Comparison of ENCODE assay signal across 11 mouse cellular contexts in the genomic region with DNA sequence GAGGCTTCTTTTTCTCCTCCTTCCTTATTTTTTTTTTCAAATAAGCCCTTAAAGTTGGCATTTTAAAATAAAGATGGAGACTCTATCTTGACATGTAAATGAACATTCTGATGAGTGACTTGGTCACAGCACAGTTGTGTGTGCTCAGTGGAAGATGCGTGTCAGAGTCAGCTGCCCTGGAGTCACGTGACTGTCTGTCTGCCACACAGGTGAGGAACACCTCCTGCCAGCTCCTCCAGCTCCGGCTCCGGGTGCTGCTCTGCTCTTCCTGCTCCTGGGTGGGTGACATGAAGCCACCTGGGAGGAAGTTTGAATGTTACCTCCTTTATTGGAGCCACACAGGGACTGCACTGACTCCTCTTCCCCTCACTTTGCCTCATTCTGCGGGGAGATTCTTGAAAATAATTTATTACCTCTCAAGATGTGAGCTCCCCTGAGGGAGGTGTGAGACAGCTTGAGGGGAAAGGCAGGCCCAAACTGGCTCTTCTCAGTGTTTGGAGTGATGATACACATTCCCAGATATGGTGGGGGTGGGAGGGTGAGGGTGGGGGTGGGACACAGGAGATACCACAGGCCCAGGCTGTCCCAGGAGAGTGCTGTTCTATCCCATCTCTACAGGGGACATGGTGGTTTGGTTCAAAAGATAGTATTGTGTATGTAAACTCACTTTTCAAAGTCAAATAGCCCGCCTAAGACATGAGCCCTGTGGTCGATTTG.
DNase-seq lines count a peak whose midpoint lies in the region; ATAC-seq and TF ChIP-seq lines count a peak whose summit lies in the region.
"Had no signal": no experiment of that assay in that cellular context is flagged by ENCODE, and none has a peak within 500 bp of the region (broad histone marks: within the 10 kb centered on the region; RNA-seq: fewer than 3 reads in every experiment).

No protein-coding gene starts in this region.

- H3K4me1 ChIP-seq in heart, embryonic 10.5 days = peaks cover 19% of the 10 kb centered on the region
- H3K4me1 ChIP-seq in lung, postnatal 0 days (ENCODE audit: insufficient read depth, low read depth, low read length) = no peaks in the 10 kb centered on the region
- peaks cover 3% of the 10 kb centered on the region; the same call in 1 of the 2 replicates for H3K4me1 ChIP-seq in liver, postnatal 0 days (ENCODE audit: insufficient read depth)

- no peak for TF ChIP-seq EP300 in lung, postnatal 0 days (IDR thresholded peaks at IDR 0.05)
- no peak for TF ChIP-seq EP300 in liver, postnatal 0 days (IDR thresholded peaks at IDR 0.05; ENCODE audit: low read depth)

- ATAC-seq in lung, postnatal 0 days = 0 out of 2 replicates have a peak, but pooled peaks have one; percentile 4
- ATAC-seq in liver, postnatal 0 days = peak; percentile 57
- ATAC-seq: midbrain, embryonic 15.5 days had no signal

- peak overlapping the region; percentile 56; the same call in 1 of the 2 replicates for H3K27ac ChIP-seq in heart, embryonic 10.5 days
- no peak overlapping the region for H3K27ac ChIP-seq in lung, postnatal 0 days (ENCODE audit: low read length)
- peak overlapping the region; percentile 13 for H3K27ac ChIP-seq in liver, postnatal 0 days (ENCODE audit: low read depth)
- H3K27ac ChIP-seq: liver, embryonic 14.5 days; midbrain, embryonic 15.5 days had no signal

- H3K27me3 ChIP-seq in heart, embryonic 10.5 days (ENCODE audit: insufficient read depth, poor library complexity, severe bottlenecking) = no peaks in the 10 kb centered on the region
- H3K27me3 ChIP-seq in lung, postnatal 0 days (replicated peaks; ENCODE audit: insufficient read depth, low read length) = no peaks in the 10 kb centered on the region
- no peaks in the 10 kb centered on the region for H3K27me3 ChIP-seq in liver, postnatal 0 days (ENCODE audit: insufficient read depth, low read length)
- H3K27me3 ChIP-seq: midbrain, embryonic 15.5 days had no signal

- no peak overlapping the region for H3K4me2 ChIP-seq in lung, postnatal 0 days (replicated peaks; ENCODE audit: low read depth, low read length)
- 0 out of 2 replicates have a peak overlapping the region, but pooled peaks have one; percentile 54 for H3K4me2 ChIP-seq in liver, postnatal 0 days (ENCODE audit: low read depth, low read length)
- H3K4me2 ChIP-seq: midbrain, embryonic 15.5 days had no signal

- no peak overlapping the region for H3K9ac ChIP-seq in lung, postnatal 0 days (replicated peaks; ENCODE audit: low read depth)
- H3K9ac ChIP-seq in liver, postnatal 0 days (replicated peaks) = no peak overlapping the region
- H3K9ac ChIP-seq: liver, embryonic 14.5 days; midbrain, embryonic 15.5 days had no signal

- H3K36me3 ChIP-seq in heart, embryonic 10.5 days = no peaks in the 10 kb centered on the region
- H3K36me3 ChIP-seq in lung, postnatal 0 days (ENCODE audit: insufficient read depth, low read length) = no peaks in the 10 kb centered on the region
- no peaks in the 10 kb centered on the region for H3K36me3 ChIP-seq in liver, postnatal 0 days (replicated peaks; ENCODE audit: insufficient read depth, low read length)
- H3K36me3 ChIP-seq: midbrain, embryonic 15.5 days had no signal

- no peak for TF ChIP-seq CTCF in lung, postnatal 0 days (IDR thresholded peaks at IDR 0.05)
- no peak for TF ChIP-seq CTCF in liver, postnatal 0 days (IDR thresholded peaks at IDR 0.05; ENCODE audit: low read depth)

- no peak overlapping the region for H3K4me3 ChIP-seq in heart, embryonic 10.5 days
- H3K4me3 ChIP-seq in lung, postnatal 0 days (ENCODE audit: low read depth, low read length) = no peak overlapping the region
- no peak overlapping the region for H3K4me3 ChIP-seq in liver, postnatal 0 days (ENCODE audit: low read depth, low read length)
- H3K4me3 ChIP-seq: midbrain, embryonic 15.5 days had no signal

- DNase-seq in heart, embryonic 10.5 days (ENCODE audit: low spot score) = peak; percentile 71
- DNase-seq in heart, postnatal 36 days = no peak
- no peak for DNase-seq in lung, postnatal 0 days (ENCODE audit: low spot score)
- no peak for DNase-seq in lung, postnatal 36 days
- peak; percentile 65 for DNase-seq in kidney, adult 9 months
- no peak for DNase-seq in liver, postnatal 0 days
- DNase-seq in left cerebral cortex, postnatal 25 days (ENCODE audit: low spot score in 2 of 2) = no peak
- DNase-seq in urinary bladder, postnatal 14 days (ENCODE audit: low spot score) = no peak
- DNase-seq: cerebellum, adult 2 months had no signal

- intact Hi-C loops in heart, postnatal 36 days (cut with DNase I) = loop anchor here (2.0 kb wide), 1 partner anchor 165 kb away; a partner anchor contains a TSS
- intact Hi-C loops in left cerebral cortex, postnatal 25 days (cut with DNase I) = loop anchor here (5.0 kb wide), 2 partner anchors 199 to 224 kb away; no protein-coding TSS in a partner anchor

- H3K9me3 ChIP-seq in heart, embryonic 10.5 days = no peaks in the 10 kb centered on the region
- no peaks in the 10 kb centered on the region for H3K9me3 ChIP-seq in lung, postnatal 0 days (ENCODE audit: low read length)
- no peaks in the 10 kb centered on the region for H3K9me3 ChIP-seq in liver, postnatal 0 days (ENCODE audit: low read length)
- H3K9me3 ChIP-seq: midbrain, embryonic 15.5 days had no signal

- 68% methylated on average over 7 of the region's 7 CpGs for WGBS in heart, embryonic 10.5 days
- 59% methylated on average over 7 of the region's 7 CpGs for WGBS in lung, postnatal 0 days
- 54% methylated on average over 7 of the region's 7 CpGs for WGBS in liver, postnatal 0 days (ENCODE audit: insufficient replicate concordance)

Comparison
In these comparisons a context has a peak if more than half of its experiments do, and no peak if none do; other contexts are left out.
1. DNase-seq: peak in heart, embryonic 10.5 days (single experiment) and kidney, adult 9 months (single experiment); none in heart, postnatal 36 days (0 of 2), lung, postnatal 0 days (single experiment), lung, postnatal 36 days (single experiment), liver, postnatal 0 days (single experiment), left cerebral cortex, postnatal 25 days (0 of 2) and urinary bladder, postnatal 14 days (single experiment).